Mouse (Mus musculus) thymus, postnatal 25 days (tissue): Measurements from ENCODE around the gene Sema3b.
"Not testable (repeated sequence)": the region's sequence is repeated elsewhere in the genome, so short reads cannot be mapped to it uniquely, and the experiment has no call there.

Source experiments
- DNase-seq: peaks from one replicate; pipeline ENCODE4 v3.0.0; 2022

The Sema3b gene

DNA sequence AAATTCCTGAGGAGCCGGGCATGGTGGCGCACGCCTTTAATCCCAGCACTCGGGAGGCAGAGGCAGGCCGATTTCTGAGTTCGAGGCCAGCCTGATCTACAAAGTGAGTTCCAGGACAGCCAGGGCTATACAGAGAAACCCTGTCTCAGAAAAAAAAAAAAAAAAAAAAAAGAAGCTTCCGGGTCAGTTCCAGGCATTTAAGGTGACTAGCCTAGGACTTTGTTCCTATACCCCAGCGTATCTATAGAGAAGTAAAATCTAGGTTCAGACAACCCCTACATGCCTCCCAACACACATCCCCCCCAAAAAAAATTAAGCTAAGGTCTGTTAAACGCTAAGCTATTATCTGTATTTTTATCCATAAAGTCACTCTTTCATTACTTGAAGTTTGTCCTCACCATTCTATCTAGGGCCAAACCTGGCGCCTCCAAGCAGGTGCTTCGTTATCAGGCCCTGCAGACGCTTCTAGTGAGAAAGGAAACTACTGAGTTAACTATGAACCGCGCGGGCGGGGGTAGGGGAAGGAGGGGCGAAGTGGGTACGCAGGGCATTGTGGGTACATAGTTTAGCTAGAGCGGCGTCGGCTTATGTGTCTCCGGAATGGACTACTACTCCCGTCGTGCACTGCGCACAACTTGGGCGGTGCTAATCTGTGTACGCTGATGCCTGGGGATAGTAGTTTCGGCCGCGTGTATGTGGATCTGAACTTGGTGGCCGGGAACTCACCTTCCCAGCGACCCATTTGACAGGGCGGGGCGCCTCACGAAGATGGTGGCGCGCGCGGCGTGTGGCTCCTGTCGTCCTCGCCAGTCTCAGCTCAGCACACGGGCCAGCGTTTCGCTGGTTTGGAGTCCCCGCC lies 21.8 kb downstream of the Sema3b start, which contains the start of gene Ifrd2:
TSS of gene Ifrd2 (plus strand) at position 669 of the 859 bp plus-strand sequence.
- peak; percentile 96 for DNase-seq

DNA sequence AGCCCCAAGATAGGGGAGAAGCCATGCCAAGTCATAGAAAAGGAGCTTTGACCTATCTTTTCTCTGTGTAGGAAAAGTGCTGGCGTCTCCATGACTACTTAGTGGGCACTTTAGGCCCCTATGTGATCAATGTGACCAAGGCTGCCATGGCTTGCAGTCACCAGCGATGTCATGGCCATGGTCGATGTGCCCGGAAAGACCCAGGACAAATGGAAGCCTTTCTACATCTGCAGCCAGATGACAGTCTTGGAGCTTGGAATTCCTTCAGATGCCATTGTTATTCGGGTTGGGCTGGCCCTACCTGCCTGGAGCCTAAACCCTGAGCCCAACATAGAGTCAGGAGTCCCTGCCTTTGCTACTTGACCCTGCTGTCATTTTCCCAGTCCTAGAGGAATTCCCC lies 22.5 kb downstream of the Sema3b start:
- no peak for DNase-seq

DNA sequence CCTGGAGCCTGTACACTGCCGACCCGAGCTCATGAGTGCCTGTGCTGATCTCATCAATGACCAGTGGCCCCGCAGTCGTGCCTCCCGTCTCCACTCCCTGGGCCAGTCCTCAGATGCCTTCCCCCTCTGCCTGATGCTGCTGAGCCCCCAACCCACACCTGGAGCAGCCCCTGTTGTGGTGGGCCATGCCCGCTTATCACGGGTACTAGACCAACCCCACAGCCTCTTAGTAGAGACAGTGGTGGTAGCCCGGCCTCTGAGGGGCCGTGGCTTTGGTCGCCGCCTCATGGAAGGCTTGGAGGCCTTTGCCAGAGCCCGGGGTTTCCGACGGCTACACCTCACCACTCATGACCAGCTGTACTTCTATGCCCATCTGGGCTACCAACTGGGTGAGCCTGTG lies 25.9 kb downstream of the Sema3b start:
- DNase-seq, result no peak

GRCm38 (mm10) chr9:107582509-107583062 lies 26.4 kb downstream of the Sema3b start:
- no peak for DNase-seq

DNA sequence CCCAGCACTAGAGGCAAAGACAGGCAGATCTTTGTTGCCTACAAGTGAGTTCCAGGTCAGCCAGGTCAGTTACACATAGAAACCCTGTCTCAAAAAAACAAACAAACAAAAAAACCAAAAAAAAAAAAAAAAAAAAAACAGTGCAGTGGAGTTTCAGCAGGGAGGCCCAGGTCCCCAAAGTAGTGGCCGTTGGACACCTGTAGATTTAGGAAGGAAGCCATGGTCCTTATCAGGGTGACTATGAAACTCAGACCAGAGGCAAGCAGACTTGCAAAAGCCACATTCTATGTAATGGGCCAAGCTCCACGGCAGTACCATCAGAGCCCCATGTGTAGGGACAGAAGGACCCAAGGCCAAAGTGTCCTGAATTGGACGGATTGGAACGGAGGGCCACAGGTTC lies 27.4 kb downstream of the Sema3b start:
- DNase-seq, result no peak

DNA sequence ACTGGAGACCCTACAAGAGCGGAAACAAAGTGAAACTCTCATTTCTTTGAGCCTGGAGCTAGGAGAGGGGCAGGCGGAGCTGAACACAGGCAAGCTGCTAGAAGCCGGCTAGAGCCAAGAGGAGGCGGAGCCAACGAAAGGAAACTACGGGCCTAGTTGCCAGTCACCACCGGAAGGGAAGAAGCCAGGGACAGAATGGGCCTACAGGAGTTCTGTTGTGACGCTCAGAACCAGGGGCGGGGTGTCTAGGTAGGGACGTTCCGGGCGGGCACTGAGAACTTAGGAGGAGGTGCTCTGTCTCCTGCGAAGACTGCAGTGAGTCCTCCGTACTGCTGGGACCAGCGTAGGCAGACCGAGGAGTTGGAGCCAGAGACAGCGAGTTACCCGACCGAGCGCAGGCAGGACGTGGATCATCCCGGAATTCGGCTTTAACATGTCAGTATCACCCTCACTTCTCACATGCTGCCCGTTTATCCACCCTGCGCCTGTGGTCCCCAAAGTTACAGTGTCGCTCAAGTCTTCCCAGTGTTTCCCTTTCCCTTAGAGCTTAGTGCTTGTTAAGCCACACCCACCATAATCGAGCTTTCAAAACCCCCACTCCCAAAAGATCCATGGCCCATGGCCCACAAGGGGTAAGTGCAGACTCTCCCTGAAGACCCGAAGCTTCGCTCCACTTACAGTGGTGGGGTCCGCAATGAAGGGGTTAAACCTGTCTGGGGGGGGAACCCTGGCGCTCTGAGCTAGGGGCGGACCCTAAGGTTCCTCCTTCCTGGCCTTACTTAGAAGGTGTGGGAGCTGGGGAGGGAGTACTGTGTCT lies 28.3 kb downstream of the Sema3b start, which contains the start of gene Hyal3:
TSS of gene Hyal3 (plus strand) at position 318 of the 817 bp plus-strand sequence.
- DNase-seq, result peak; percentile 87

DNA sequence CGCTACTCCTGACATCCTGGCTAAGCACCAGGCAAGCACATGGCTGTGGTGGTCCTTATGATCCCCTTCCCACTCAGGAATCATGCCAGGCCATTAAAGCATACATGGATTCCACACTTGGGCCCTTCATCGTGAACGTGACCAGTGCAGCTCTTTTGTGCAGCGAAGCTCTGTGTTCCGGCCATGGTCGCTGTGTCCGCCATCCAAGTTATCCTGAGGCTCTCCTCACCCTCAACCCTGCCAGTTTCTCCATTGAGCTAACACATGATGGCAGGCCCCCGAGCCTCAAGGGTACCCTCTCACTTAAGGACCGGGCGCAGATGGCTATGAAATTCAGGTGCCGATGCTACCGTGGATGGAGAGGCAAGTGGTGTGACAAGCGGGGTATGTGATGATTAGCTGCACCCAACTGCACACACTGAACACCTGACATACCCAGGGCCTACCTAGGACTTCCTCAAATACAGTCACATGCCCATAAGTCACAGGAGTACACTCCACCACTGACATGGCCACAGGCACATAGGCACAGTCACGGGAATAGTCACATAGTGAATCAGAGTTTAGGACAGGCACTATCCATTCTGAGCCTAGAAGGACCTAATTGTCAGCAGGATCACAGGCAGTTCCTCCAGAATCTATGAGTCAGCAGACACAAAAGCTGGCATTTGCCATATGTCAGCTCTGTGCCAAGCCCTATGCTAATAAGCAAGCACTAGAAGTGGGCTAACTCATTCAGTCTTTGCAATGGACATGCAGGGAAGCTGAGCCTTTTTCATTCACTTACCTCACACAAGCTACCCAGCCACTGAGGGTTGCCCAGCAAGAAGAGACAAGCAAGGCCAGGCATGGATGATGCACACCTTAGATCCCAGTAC lies 29.8 kb downstream of the Sema3b start:
- DNase-seq, result no peak

- no peak for DNase-seq
Observed at GRCm38 (mm10) chr9:107578587-107578986, 30.4 kb downstream of the Sema3b start, which contains the start of gene Naa80. Gene Naa80, plus strand, starts transcription at chr9:107578887.

DNA sequence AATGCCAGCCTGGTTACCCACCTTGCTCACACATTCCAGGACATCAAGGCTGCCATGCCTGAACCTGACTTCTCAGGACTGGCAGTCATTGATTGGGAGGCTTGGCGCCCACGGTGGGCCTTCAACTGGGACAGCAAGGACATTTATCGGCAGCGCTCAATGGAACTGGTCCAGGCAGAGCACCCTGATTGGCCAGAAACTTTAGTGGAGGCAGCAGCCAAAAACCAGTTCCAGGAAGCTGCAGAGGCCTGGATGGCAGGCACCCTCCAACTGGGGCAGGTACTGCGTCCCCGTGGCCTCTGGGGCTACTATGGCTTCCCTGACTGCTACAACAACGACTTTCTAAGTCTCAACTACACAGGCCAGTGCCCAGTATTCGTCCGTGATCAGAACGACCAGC lies 31.2 kb downstream of the Sema3b start:
- no peak for DNase-seq

DNA sequence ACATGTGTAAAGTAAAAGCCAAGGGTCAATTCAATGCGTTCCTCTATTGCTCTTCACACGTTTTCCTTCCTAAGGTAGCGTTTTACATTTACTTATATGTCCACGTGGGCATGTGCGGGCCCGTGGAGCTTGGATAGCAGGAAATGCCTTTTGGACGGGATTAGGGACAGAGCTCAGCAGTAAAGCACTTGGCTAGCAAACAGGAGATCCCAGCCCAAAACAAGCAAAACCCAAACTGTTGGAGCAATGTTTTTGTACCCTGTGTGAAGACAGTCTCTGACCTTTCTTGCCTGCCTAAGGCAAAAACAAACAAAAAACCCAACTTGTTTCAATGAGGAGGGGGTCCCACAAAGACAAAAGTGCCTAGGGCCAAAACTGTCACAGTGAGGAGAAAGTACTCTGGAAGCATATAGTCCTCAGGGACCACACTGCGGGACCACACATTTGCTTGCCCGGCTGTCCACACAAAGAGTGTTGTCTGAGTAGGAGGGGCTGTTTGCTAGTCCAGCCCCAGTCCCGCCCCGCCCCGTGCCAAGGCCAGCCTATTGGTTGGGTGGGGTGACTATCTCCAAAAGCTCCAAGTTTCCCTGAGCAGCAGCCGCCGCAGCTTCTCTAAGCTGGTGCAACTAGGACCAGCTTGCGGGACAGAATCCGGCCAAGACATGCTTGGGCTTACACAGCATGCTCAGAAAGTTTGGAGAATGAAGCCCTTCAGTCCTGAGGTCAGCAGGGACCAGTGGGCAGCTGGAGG lies 32.5 kb downstream of the Sema3b start, which contains the start of gene Hyal1:
TSS of gene Hyal1 (plus strand) at position 571 of the 751 bp plus-strand sequence.
- DNase-seq, result no peak

- no peak for DNase-seq
Observed at GRCm38 (mm10) chr9:107575579-107576356, 33.3 kb downstream of the Sema3b start.

DNA sequence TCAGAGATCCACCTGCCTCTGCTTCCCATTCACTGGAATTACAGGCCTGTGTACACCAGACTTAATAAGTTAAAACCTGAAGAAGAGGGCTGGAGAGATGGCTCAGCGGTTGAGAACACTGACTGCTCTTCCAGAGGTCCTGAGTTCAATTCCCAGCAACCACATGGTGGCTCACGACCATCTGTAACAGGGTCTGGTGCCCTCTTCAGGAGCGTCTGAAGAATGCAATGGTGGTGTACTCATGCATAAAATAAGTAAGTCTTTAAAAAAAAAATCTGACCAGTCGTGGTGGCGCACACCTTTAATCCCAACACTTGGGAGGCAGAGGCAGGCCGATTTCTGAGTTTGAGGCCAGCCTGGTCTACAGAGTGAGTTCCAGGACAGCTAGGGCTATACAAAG lies 35.3 kb downstream of the Sema3b start:
- not testable (repeated sequence) for DNase-seq

DNA sequence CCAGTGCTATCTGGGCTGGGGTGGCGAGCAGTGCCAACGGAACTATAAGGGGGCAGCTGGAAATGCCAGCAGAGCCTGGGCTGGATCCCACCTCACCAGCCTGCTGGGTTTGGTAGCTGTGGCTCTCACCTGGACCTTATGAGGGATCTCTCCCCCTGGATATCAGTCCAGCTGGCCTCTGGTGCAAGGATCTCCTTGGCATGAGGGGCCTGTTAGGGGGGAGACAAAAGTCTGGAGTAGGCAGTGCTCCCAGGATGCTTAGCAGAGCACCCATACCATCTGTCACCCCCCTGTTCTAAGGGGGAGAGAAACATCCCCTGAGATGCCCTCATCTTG lies 36.7 kb downstream of the Sema3b start:
- no peak for DNase-seq

GRCm38 (mm10) chr9:107571534-107572326 lies 37.3 kb downstream of the Sema3b start:
- DNase-seq, result no peak

DNA sequence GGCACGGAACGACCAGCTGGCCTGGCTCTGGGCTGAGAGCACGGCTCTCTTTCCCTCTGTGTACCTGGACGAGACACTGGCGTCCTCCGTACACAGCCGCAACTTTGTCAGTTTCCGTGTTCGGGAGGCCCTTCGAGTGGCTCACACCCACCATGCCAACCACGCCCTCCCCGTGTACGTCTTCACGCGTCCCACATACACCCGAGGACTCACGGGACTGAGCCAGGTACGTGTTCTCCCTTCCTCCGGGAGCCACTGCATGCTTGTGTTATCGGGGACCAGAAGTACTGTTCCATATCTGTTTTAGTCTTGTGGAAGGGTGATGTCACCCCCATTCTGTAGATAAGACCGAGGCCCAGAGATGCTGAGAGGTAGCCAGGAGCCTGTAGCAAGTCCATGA lies 38.2 kb downstream of the Sema3b start:
- no peak for DNase-seq

GRCm38 (mm10) chr9:107570016-107570415 lies 39.0 kb downstream of the Sema3b start:
- DNase-seq, result peak; percentile 10

DNA sequence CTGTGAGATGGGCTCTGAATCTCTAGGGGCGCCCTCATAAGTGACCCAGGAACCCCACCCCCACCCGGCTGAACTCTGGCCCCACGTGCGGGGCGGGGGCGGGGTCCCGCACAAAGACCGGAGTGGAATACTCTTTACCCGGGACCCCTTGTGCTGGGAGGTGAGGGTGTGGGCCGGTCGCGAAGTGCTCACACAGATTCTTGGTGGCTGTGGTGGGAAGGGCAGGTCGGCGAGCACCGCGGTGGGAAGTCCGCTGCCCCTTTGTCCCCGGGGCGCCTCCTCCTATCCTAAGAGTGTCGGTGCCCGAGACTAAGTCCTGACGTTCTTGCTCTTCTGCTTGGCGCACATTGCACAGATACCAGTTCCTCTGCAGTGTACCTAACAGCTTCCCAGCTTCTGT lies 39.8 kb downstream of the Sema3b start:
- no peak for DNase-seq

- DNase-seq, result peak; percentile 85
Observed at GRCm38 (mm10) chr9:107568331-107569261, 40.4 kb downstream of the Sema3b start.
